Mouse (Mus musculus) spleen, adult 12 weeks (tissue): Measurements from ENCODE around the gene Efna5.
A peak's percentile ranks its signal among the peaks of the same experiment; 100 is the strongest.

Experiments used
- DNase-seq: peaks from one replicate; pipeline ENCODE4 v3.0.0; 2022; ENCODE audit warnings: low spot score

Gene Efna5

DNA sequence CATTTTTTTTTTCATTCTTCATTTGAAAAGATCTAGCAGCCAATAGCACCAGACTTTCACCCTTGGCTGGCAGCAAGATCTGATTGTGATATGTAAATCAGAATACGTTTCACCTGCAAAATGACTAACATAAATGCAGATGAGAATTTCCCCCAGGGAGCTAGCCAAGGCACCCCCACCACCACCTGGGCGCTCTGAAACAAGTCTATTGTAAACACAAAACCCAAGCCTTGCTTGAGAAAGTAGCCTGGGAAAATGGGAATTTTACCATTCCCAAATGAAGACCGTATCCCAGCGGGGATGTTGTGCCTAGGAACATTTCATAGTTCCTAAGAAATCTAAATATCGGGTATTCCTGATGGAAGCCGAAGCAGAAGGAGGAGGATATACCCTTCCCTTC, 92.3 kb downstream of the Efna5 start:
- no peak for DNase-seq

DNA sequence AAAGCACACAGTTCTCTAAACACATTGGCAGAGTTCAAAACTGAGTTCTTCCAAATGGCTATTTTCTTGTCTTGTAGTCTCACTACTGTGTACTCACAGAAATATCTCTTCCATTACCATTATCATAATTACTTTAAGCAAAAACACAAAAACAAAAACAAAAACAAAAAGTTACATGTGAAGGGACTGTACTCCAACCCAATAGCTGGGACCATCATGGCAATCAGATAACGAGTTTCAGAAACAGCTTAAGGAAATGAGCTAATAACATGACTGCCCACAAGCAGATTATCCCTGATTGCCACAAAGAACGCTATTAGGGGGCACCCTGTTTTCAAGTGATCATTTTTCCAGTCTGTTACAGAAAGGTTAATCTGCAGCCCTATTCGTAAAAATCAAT, 93.3 kb downstream of the Efna5 start:
- DNase-seq: no peak

DNA sequence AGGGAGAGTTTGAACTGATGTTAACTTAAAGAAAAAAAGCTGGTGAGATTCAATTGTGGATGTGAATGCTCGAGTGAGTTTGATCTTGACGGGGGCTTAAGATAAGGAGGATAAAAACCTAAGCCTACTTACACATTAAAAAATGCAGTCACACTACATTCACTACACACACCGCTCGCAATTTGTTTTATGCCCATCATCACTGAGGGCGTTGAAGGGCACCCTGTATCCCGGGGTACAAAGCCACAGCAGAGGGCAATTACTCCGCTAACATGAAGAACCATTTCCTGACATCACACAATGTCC, 94.6 kb downstream of the Efna5 start:
- no peak for DNase-seq

DNA sequence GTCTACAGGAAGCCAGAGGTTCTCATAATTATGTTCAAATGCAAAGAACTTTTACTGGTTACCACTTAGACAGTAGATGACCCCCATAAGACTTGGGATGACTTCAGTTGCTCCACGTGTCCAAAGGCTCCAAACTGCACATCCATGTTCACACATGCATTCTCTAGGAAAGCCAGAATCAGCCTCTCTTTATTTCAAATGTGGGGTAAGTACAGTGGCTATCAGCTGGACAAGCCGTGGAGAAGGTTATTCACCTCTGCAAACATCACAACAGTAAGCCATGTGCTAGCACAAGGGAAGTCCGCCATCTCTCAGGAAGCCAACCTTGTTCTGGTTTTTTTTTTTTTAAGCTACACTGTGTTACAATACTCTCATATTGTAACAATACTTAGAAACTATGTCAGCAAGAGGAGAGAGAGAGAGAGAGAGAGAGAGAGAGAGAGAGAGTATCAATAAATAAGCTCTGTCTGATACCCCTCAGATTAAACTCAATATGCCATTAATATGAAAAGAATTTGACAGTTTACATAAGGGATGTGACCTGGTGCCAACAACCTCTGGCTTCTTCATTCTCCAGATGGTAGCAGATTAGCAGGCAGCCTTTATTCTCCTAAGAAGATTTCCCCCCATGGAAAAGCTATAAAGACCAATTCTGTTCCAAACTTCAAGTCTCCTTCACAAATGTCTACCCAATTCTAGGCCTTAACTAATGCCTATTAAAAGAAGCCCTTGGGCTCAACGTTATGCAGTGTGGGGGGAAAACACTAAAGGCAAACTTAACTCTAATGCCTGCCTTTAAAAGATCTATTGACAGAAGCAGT, 95.1 kb downstream of the Efna5 start:
- no peak for DNase-seq

DNA sequence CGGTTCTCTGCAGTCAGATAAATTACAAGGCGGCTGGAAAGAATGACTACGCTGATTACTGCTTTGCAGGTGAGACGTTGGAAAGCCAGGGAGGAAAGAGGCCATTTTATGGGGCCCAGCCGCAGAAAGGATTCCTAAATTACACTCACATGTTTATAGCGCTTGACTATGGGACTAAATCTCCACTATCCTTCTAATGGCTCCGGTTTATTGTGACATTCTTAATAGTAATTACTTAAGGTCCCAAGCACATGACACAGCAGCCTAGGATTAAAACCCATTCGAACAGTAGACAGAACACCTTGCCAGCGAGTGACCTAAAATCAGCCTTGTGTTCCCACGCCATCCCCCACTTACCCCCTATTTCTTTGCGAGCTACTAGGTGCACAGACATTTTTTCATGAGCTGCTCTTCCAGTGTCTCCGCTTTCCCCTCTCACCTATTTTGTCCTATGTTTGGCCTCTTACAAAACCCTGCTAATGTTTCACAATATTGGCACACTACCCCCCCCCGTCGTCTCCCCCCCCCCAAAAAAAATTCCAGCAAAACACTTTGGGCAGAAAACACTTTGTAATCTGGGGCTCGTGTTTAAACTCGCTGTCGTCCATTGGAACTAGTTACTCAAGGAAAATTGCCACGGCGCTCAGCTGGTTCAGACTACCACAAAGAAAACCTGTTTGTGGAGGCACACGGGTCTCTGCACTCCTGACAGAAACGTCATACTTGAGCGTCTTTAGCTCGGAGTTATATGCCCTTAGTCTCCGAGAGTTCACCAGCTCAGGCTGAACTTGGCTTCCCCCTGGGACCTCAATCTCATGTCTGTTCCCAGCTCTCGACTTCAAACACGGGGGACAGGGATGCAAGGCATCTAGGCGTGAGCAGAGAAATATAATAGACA, 96.6 kb downstream of the Efna5 start:
- no peak for DNase-seq

DNA sequence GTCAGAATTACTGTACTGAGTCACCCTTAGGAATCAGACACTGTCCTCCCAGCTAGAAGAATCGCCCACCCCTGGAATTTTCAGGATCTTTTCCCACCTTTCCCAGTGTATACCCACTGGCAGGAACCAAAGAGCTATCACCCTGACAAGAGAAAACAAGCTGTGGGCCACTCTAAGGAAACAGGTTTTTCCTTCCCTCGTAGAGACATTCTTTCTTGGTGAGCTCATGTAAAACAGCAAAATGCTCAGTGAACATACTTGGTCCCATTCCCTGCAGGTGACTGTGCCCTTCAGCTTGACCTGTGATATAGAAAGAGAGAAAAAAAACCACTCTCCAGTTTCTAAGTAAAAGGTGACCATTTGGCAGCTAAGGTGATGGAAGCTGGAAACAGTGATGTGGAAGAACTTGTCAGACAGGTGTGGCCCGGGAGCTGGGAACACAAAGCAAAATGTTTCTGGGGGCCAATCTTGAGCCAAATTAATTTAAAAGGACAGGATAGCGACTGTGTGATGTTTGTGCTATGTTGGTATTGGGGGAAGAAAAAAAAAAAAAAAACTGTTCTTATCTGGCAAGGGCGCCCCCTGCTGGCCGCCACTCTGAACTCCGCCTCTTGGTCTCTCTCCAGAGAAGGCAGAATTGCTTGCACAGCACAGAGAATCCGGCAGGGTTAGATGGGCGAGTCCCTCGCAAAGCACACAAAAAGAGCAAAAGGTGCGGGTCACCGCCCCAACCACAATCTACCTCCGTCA, 97.4 kb downstream of the Efna5 start:
- peak; percentile 7 for DNase-seq

DNA sequence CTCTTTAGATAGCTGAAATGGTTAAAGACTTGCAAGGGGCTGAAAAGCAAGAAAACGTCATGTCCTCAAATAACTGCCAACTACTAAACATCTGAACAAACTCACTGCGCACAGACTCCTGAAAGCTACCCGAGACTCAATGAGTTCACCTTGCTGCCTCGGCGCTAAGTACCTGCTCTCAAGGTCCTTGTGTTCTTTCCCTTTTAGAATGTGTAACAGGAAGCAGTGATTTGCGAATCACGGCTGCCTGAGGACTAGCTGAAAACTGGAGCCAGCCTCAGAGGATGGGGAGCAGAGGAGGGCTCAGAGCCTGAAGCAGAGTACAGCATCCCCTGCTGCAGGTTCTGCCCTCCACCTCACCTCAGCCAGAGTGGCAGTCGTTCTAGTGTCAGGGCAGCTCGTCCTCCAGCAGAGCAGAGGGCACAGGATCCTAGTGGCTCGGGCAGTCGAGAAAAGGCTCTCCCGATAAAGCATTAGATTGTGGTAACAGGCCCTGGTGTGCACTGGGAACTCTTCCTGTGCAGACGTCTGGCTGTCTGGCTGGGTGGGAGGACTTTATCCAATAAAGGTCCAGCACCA, 98.2 kb downstream of the Efna5 start:
- DNase-seq: no peak

DNA sequence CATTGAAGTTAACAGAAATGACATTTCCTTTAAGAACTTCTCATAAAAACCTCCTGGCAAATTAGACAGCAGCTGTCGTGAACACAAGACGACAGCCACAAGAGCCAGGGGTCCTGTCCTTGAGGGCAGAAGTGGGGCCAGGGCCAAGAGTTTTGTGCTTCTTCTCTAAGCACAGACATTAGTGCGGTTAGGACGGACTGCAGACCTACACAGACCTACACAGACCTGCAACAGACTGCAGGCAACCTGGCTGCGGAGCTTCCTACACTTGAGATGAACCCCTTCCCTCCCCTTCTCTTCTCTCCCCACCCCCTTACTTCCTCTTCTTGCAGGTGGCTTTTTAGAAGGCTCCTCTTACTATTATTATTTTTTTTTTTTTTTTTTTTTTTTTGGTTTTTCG, 100.0 kb downstream of the Efna5 start:
- no peak for DNase-seq

DNA sequence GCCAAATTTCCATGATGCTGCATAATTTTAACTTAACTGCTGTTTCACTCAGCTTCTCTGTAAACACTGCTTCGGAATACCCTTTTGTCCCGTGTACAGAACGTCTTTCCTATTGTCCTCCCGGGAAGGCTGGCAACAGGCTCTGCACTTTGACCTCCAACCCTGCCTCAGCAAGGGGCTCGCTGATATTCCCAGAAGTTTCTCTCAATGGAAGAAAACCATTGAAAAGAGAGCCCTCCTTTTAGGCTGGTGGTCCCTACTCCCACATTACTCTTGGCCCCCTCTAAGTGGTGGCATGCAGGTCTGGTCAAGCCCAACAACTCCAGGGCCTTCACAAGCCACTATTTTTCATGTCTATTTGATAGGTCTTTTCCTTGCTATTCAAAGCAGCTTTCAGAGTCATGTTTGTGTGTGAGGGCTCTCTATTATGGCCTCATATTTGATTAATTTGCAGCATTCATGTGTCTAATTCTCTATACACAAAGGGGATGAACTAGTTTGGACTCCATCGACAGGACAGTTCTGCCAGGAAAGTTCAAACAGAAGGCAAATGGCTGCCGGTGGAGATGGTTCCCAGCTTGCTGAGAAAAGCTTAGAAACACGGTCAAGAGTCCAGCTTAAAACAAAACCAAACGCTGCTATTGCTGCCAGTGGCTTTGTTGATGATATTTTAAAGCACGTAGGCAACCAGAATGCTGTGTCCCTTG, 103.1 kb downstream of the Efna5 start:
- no peak for DNase-seq

DNA sequence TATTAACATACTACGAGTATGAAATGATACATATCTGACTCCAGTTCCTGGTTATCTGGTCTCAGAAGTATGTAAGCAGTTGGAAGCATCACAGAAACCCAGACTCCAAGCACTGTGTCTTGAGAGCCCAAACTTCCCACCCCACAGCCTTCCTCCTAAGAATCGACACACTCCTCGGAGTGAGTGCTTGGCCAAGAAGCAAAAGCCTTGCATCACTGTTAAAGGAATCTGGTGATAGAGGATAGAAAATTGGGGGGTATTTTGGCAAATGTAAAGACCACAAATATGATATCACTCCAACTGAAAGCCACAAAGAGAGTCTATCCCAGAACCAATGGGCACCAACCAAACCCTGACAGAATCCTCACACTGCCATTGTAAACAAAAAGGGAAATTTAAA, 104.4 kb downstream of the Efna5 start:
- no peak for DNase-seq

DNA sequence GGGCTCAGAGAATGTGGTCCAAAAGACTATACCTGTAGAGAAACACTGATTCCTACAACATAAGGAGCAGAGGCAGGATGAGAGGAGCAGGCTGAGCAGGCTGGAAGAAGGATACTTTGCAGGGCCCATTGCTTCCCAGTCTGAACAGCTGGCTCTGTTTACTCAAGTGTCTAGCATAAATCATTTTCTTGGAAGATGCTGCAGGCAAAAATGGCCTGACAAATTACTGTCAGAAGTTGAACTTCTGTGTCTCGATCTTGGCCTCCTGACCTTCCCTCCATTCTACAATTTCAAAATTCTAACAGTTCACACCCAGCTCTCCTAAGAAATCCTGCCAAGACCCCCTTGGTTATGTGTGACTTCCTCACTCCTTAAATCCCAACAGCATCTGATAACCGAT, 105.1 kb downstream of the Efna5 start:
- no peak for DNase-seq

DNA sequence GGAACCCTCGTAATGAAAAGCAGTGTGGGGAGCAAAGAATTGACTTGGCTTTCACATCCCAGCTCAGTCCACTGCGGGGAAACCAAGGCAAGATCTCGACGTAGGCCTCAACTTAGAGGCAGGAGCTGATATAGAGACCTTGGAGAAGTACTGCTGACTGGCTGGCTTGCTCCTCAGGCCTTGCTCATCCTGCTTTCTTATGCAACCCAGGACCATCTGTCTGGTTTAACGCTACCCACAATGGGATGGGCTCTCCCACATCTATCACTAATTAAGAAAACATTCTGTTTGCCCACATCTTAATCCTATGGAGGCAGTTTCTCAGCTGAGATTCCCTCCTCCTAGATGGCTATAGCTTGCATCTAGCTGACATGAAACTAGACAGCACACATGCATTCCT, 105.7 kb downstream of the Efna5 start:
- no peak for DNase-seq

DNA sequence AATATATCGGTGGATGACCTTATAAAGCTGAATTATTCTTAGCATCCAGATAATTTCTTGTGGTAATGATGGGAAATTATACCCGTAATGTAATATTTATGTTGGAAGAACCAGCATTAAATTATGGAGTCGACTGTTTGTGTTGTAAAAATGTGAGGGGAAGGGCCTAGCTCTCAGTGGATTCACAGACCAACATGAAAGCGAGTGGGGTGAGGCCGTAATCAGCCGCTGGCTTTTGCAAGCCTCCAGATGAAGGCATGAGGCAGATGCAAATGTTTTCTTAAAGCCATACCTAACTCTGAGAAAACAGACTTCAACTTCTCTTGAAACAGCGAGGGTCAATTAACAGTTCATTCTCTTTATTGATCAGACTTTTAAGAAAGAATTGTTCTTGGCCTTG, 106.4 kb downstream of the Efna5 start:
- no peak for DNase-seq

DNA sequence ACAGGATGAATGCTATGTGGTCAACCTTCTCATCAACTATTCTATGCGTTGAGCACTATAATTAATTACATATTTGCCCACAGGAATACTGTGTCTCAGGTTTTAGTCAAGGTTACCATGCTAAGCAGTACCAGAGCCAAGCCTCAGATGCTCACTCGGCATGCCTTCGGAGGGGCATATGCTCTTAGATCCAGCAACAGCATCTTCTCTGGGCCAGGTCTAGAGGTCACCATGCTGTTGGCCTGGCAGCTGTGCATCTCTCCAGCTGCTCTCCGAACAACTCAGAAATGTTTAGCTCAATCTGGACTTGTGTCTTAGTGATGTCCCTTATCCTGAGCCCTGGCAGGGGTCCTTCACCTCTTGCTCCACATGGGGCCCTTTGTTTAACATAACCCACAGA, 114.4 kb downstream of the Efna5 start:
- DNase-seq: no peak

DNA sequence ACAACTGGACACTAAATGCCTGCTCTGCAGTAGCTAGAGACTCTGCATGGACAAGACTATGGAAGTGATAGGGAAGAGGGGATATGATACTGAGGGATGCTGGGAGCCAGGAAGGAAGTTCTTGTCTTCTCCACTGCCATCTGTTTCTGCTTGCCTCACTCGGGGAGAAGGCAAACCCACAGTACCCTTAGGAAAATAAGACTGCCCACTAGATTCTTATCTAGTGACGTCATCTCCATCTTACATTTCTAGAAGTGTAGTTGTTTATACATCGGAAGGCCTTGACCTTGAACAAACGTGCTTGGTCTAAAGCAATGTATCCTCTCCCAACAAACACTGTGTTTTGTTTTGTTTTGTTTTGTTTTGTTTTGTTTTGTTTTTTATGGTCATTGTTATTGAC, 116.0 kb downstream of the Efna5 start:
- DNase-seq: no peak

DNA sequence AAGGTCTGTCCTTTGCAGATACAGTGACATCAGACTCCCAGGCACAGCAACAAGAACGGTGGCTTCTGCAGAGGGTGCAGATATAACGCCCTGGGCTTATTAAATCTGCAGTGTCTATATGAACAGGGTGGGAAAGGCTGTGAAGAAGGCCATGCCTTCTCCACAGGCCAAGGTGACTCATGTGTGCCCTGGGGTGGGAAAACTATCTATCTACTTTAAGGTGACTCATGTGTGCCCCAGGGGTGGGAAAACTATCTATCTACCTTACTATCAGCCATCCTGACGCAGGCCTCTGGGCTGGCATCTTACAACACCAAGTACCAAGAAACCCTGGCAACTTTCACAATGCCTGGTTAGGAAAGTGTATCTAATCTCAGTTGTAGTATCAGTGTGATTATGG, 124.2 kb downstream of the Efna5 start:
- no peak for DNase-seq

DNA sequence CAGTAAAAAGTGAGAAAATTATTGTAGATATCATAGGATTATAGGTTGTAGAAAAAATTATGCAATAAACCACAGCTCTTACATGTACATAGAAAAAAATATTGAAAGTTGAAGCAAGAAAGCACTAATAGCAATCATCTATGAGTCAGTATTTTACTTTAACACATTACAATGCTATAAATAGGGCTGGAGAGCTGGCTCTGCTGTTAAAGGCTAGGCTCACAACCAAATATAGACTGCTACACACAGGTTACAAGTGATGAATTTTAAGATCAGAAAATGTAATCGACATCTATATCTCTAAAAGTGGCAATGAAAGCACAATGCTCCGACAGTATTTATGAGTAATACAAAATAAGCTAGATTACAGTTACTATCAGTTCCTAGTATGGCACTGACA, 125.5 kb downstream of the Efna5 start:
- DNase-seq: no peak

DNA sequence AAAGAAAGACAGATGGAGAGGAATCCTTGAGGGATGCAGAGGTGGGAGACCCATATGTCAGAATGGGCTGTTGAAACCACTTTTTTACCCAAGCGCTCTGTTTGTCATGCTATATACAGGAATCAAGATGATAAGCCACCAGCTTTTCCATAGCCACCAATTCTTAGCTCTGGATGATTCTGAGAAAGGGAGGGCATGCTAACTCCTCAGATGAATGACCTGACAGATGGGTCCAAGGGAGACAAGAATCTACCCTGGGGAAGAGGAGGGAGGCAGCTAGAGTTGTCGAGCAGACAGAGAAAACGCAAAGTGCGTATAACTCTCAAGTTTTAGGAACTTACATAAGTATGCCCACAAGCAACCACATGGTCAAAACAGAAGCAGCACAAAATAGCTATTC, 126.5 kb downstream of the Efna5 start:
- no peak for DNase-seq

DNA sequence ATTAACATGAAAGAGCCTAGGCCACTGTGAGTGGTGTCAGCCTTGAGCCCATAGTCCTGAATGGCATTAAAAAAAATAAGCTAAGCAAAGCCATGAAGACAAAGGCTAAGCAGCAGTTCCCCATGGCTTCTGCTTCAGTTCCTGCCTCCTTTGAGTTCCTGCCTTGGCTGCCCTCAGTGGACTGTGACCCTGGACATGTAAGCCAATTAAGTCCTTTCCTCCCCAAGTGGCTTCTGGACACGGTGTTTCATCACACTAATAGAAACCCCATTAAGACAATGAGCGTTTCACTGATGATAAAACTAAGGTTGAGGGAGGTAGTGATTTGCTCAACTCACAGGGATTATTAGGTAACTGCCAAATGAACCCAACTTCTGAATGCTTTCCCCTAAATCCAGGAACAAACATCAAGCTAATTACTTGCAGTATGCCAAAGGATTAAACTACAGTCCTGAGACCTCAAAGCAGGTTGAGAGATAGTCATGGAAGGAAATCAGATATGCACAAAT, 128.7 kb downstream of the Efna5 start:
- DNase-seq: no peak

DNA sequence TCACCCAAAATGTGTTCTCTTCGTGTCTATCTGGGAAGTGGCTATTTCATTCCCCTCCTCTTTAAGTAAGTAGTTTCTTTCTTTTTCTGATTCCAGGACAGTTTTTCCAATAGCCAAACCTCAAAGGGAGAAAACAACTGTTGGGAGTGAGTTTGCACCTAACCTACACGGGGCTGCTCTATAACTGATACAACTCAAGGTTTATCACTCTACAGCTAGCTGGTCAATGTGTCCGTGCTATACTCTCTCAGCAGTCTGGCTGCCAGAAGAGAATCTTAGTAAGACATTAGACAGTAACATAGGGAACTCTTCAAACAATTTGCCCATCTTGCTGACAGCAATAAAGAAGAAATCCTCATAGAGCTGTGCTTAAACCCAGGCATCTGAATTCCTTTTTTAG, 130.5 kb downstream of the Efna5 start:
- DNase-seq: no peak

DNA sequence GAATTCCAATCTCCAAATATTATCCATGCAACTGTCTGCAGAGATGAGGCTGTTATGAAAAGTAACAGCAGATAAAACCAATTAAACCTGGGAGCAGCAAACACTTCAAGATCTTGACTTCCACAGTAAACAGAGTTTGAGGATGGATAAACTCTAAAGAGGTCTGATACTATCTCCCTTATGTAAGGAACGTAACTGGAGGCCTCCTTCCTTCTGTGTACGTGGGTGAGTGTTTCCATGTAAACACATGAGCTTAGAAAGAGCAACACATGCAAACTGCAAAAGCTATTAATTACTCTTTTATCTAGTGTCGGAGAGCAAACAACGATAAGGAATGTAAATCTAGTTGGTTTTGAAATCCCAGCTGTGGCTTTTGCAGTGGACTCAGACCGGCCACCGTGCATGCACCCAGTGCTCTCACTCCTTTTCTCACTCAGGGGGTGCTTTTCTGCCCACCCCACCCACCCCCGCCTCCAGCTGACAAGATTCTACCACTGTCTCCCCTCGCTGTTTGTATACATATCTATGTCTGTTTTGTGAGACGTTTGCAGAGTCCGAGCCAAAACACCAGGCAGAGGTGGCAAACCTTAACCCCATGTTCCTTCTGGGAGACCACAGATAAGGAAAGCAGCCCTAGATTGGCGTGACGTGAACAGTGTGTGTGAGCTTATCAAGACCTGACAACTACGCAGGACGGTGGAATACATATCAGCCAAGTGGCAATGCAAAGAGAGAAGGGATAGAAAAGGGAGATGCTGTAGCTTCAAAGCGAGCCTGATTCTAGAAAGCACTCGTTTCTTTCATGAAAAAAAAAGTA, 132.1 kb downstream of the Efna5 start:
- no peak for DNase-seq
